Mouse (Mus musculus): Measurements from ENCODE around the gene 2010300C02Rik.
"Not testable (repeated sequence)": the region's sequence is repeated elsewhere in the genome, so short reads cannot be mapped to it uniquely, and the experiment has no call there.

Gene 2010300C02Rik

GRCm38 (mm10) chr1:37622049-37622448 is 97.8 kb downstream of the 2010300C02Rik start:
- no peak for DNase-seq

GRCm38 (mm10) chr1:37619542-37619941 is 100.3 kb downstream of the 2010300C02Rik start:
- DNase-seq, result no peak

- DNase-seq, result no peak
These were observed 102.8 kb downstream of the 2010300C02Rik start for GRCm38 (mm10) chr1:37617047-37617446.

GRCm38 (mm10) chr1:37616569-37616968 is 103.3 kb downstream of the 2010300C02Rik start:
- DNase-seq, result no peak

GRCm38 (mm10) chr1:37615290-37616040 is 104.4 kb downstream of the 2010300C02Rik start:
- no peak for DNase-seq

GRCm38 (mm10) chr1:37614836-37615235 is 105.0 kb downstream of the 2010300C02Rik start:
- DNase-seq, result no peak

GRCm38 (mm10) chr1:37614130-37614529 is 105.8 kb downstream of the 2010300C02Rik start:
- DNase-seq, result no peak

- DNase-seq, result no peak
These were observed 108.9 kb downstream of the 2010300C02Rik start for GRCm38 (mm10) chr1:37611032-37611431.

GRCm38 (mm10) chr1:37610242-37610641 is 109.6 kb downstream of the 2010300C02Rik start:
- no peak for DNase-seq

- DNase-seq, result not testable (repeated sequence)
These were observed 114.2 kb downstream of the 2010300C02Rik start for GRCm38 (mm10) chr1:37605694-37606093.

- no peak for DNase-seq
These were observed 116.7 kb downstream of the 2010300C02Rik start for GRCm38 (mm10) chr1:37603206-37603605.

- no peak for DNase-seq
These were observed 117.6 kb downstream of the 2010300C02Rik start for GRCm38 (mm10) chr1:37602268-37602667.

GRCm38 (mm10) chr1:37601461-37601860 is 118.4 kb downstream of the 2010300C02Rik start:
- no peak for DNase-seq

- DNase-seq, result no peak
These were observed 119.2 kb downstream of the 2010300C02Rik start for GRCm38 (mm10) chr1:37600640-37601175.

- no peak for DNase-seq
These were observed 120.9 kb downstream of the 2010300C02Rik start for GRCm38 (mm10) chr1:37598986-37599385.

- DNase-seq, result not testable (repeated sequence)
These were observed 125.1 kb downstream of the 2010300C02Rik start for GRCm38 (mm10) chr1:37594812-37595211.

GRCm38 (mm10) chr1:37585809-37586480 is 133.9 kb downstream of the 2010300C02Rik start:
- DNase-seq, result peak; percentile 62 to 69

GRCm38 (mm10) chr1:37583795-37584464 is 136.0 kb downstream of the 2010300C02Rik start:
- DNase-seq, result no peak

- no peak for DNase-seq
These were observed 136.7 kb downstream of the 2010300C02Rik start for GRCm38 (mm10) chr1:37583167-37583566.

GRCm38 (mm10) chr1:37579686-37580085 is 140.2 kb downstream of the 2010300C02Rik start:
- DNase-seq, result no peak

GRCm38 (mm10) chr1:37572528-37573272 is 147.2 kb downstream of the 2010300C02Rik start:
- no peak for DNase-seq

- DNase-seq, result no peak
These were observed 151.5 kb downstream of the 2010300C02Rik start for GRCm38 (mm10) chr1:37568379-37568778.

- DNase-seq, result no peak
These were observed 153.1 kb downstream of the 2010300C02Rik start for GRCm38 (mm10) chr1:37566754-37567153.

All from lung, postnatal 4 days (tissue).